Mouse (Mus musculus): ENCODE data around the gene Adarb2. TPM values are rescaled to one million over a fixed set of nuclear protein-coding genes. Genes with fewer than 3 reads are reported as not detected.

The Adarb2 gene
- polyA plus RNA-seq, 1 experiment = not detected

GRCm38 (mm10) chr13:8677174-8677573, 474.5 kb downstream of the Adarb2 start:
- H3K27ac ChIP-seq (ENCODE audit: control insufficient read depth, insufficient read depth, low read depth, low read length, poor library complexity) = no peak overlapping the region
- WGBS = 3% methylated on average over 5 of the region's 5 CpGs
- H3K4me3 ChIP-seq (replicated peaks; ENCODE audit: control insufficient read depth, low read depth, low read length) = no peak overlapping the region
- TF ChIP-seq CTCF (IDR thresholded peaks at IDR 0.05; ENCODE audit: control insufficient read depth, insufficient read depth, low read length) (no peak), POLR2A (IDR thresholded peaks at IDR 0.05; ENCODE audit: borderline replicate concordance, control insufficient read depth, low read depth, low read length) (no peak)
- no peaks in the 10 kb centered on the region for H3K4me1 ChIP-seq (ENCODE audit: control insufficient read depth, insufficient read depth, low read length)

DNA sequence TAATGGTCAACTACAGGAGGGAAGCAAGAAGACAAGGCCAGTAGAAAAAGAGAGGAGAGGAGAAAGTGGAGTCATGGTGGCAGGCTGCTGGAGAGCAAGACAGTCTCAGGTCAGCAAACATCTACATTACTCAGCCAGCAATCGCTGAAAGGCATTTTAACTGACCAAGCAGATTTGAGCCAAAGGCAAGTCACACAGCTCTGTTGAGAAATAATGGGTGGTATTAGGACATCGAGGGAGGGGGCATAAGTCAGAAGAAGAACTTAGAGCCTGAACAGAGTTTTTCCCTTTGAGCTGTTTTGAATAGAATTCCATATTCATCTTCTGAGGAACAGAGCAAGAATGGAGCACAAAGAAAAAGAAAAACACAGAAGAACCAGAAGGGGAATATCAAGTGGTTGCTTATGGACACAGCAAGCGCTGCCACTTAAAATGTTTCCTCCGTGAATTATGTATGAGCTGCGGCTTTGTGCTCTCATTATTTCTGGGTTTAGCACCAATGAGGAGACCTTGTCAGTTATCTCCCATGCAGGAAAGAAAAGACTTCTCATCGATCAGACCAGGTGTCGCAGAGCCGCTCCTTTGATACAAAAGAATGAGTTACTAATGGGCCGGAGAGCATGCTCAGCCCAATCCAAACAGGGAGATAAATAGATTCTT, 477.9 kb downstream of the Adarb2 start:
- TF ChIP-seq CTCF (IDR thresholded peaks at IDR 0.05; ENCODE audit: control insufficient read depth, insufficient read depth, low read length) = no peak
- TF ChIP-seq POLR2A (IDR thresholded peaks at IDR 0.05; ENCODE audit: borderline replicate concordance, control insufficient read depth, low read depth, low read length) = no peak
- no peaks in the 10 kb centered on the region for H3K4me1 ChIP-seq (ENCODE audit: control insufficient read depth, insufficient read depth, low read length)
- 86% methylated on average over 9 of the region's 9 CpGs for WGBS
- no peak overlapping the region for H3K4me3 ChIP-seq (replicated peaks; ENCODE audit: control insufficient read depth, low read depth, low read length)
- H3K27ac ChIP-seq (ENCODE audit: control insufficient read depth, insufficient read depth, low read depth, low read length, poor library complexity) = no peak overlapping the region

DNA sequence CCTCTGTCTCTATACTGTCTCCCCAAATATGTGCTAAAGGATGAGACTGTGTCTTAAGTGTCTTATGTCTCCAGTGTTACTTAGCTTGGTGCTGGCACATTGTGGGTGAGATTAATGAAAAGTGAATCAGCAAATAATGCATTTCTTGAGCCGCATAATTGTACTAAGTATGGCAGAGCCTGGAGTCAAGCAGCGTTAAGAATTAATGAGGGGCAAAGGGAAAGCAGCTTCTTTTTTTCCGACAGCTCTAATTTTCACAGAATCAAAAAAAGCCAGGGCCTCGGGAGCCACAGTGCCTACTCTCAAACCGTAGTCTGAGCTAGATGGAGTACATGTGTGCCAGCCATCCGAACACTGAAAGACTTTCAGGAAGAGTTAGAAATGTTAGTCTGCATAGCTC, 488.8 kb downstream of the Adarb2 start:
- H3K27ac ChIP-seq (ENCODE audit: control insufficient read depth, insufficient read depth, low read depth, low read length, poor library complexity) = no peak overlapping the region
- no peak overlapping the region for H3K4me3 ChIP-seq (replicated peaks; ENCODE audit: control insufficient read depth, low read depth, low read length)
- H3K4me1 ChIP-seq (ENCODE audit: control insufficient read depth, insufficient read depth, low read length) = no peaks in the 10 kb centered on the region
- TF ChIP-seq CTCF (IDR thresholded peaks at IDR 0.05; ENCODE audit: control insufficient read depth, insufficient read depth, low read length) (no peak), POLR2A (IDR thresholded peaks at IDR 0.05; ENCODE audit: borderline replicate concordance, control insufficient read depth, low read depth, low read length) (no peak)
- WGBS = 80% methylated on average over 6 of the region's 6 CpGs

- WGBS = 79% methylated on average over 9 of the region's 9 CpGs
- Histone ChIP-seq H3K27ac (ENCODE audit: control insufficient read depth, insufficient read depth, low read depth, low read length, poor library complexity) (no peak overlapping the region), H3K4me3 (replicated peaks; ENCODE audit: control insufficient read depth, low read depth, low read length) (no peak overlapping the region), H3K4me1 (ENCODE audit: control insufficient read depth, insufficient read depth, low read length) (no peaks in the 10 kb centered on the region)
- TF ChIP-seq CTCF (IDR thresholded peaks at IDR 0.05; ENCODE audit: control insufficient read depth, insufficient read depth, low read length) (no peak), POLR2A (IDR thresholded peaks at IDR 0.05; ENCODE audit: borderline replicate concordance, control insufficient read depth, low read depth, low read length) (no peak)
Measured at GRCm38 (mm10) chr13:8692787-8693186, 490.1 kb downstream of the Adarb2 start.

- no peak overlapping the region for H3K4me3 ChIP-seq (replicated peaks; ENCODE audit: control insufficient read depth, low read depth, low read length)
- H3K4me1 ChIP-seq (ENCODE audit: control insufficient read depth, insufficient read depth, low read length) = no peaks in the 10 kb centered on the region
- H3K27ac ChIP-seq (ENCODE audit: control insufficient read depth, insufficient read depth, low read depth, low read length, poor library complexity) = no peak overlapping the region
- WGBS = 74% methylated on average over 5 of the region's 5 CpGs
- no peak for TF ChIP-seq CTCF (IDR thresholded peaks at IDR 0.05; ENCODE audit: control insufficient read depth, insufficient read depth, low read length)
- TF ChIP-seq POLR2A (IDR thresholded peaks at IDR 0.05; ENCODE audit: borderline replicate concordance, control insufficient read depth, low read depth, low read length) = no peak
Measured at GRCm38 (mm10) chr13:8698451-8698850, 495.8 kb downstream of the Adarb2 start.

DNA sequence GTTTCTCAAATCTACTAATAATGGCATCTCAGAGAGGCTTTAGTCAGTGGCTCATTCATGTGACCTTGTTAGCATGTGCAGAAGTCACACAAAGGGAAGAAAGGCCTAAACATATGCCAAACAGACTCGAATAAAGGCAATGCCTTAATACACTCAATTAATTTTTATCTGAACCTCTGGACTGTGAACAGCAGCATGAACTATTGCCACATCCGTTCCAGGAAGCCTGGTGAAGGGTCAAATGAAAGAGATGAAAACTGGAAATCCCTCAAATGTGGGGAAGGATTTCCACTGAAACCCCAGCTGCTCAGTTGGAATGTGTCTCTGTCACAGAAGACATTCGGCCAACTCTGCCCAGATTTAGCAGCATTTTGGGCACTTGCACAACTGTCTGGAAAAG, 497.2 kb downstream of the Adarb2 start:
- H3K4me1 ChIP-seq (ENCODE audit: control insufficient read depth, insufficient read depth, low read length) = no peaks in the 10 kb centered on the region
- no peak overlapping the region for H3K4me3 ChIP-seq (replicated peaks; ENCODE audit: control insufficient read depth, low read depth, low read length)
- TF ChIP-seq POLR2A (IDR thresholded peaks at IDR 0.05; ENCODE audit: borderline replicate concordance, control insufficient read depth, low read depth, low read length) = no peak
- no peak for TF ChIP-seq CTCF (IDR thresholded peaks at IDR 0.05; ENCODE audit: control insufficient read depth, insufficient read depth, low read length)
- no peak overlapping the region for H3K27ac ChIP-seq (ENCODE audit: control insufficient read depth, insufficient read depth, low read depth, low read length, poor library complexity)
- WGBS = 67% methylated on average over 3 of the region's 3 CpGs

DNA sequence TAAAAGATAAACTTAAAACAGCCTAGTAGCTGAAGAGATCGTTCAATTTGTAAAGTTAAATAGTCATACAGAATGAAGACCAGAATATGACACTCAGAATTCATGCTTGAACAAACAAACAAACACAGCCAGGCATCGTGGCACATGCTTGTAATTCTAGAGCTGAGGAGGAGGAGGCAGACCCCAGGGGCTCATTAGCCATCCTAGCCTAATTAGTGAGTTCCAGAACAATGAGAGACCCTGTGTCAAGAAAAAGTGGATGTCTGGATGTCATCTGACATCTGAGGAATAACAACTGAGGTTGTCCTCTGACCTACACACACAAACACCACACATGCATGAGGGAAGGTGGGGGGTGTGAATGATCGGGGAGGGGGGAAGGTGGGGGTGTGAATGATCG, 498.3 kb downstream of the Adarb2 start:
- Histone ChIP-seq H3K4me3 (replicated peaks; ENCODE audit: control insufficient read depth, low read depth, low read length) (no peak overlapping the region), H3K27ac (ENCODE audit: control insufficient read depth, insufficient read depth, low read depth, low read length, poor library complexity) (no peak overlapping the region), H3K4me1 (ENCODE audit: control insufficient read depth, insufficient read depth, low read length) (no peaks in the 10 kb centered on the region)
- TF ChIP-seq CTCF (IDR thresholded peaks at IDR 0.05; ENCODE audit: control insufficient read depth, insufficient read depth, low read length) (no peak), POLR2A (IDR thresholded peaks at IDR 0.05; ENCODE audit: borderline replicate concordance, control insufficient read depth, low read depth, low read length) (no peak)
- WGBS = 66% methylated on average over 4 of the region's 4 CpGs

- no peak overlapping the region for H3K27ac ChIP-seq (ENCODE audit: control insufficient read depth, insufficient read depth, low read depth, low read length, poor library complexity)
- H3K4me1 ChIP-seq (ENCODE audit: control insufficient read depth, insufficient read depth, low read length) = no peaks in the 10 kb centered on the region
- H3K4me3 ChIP-seq (replicated peaks; ENCODE audit: control insufficient read depth, low read depth, low read length) = no peak overlapping the region
- WGBS = 78% methylated on average over 4 of the region's 4 CpGs
- TF ChIP-seq CTCF (IDR thresholded peaks at IDR 0.05; ENCODE audit: control insufficient read depth, insufficient read depth, low read length) (no peak), POLR2A (IDR thresholded peaks at IDR 0.05; ENCODE audit: borderline replicate concordance, control insufficient read depth, low read depth, low read length) (no peak)
Measured at GRCm38 (mm10) chr13:8705296-8705695, 502.6 kb downstream of the Adarb2 start.

DNA sequence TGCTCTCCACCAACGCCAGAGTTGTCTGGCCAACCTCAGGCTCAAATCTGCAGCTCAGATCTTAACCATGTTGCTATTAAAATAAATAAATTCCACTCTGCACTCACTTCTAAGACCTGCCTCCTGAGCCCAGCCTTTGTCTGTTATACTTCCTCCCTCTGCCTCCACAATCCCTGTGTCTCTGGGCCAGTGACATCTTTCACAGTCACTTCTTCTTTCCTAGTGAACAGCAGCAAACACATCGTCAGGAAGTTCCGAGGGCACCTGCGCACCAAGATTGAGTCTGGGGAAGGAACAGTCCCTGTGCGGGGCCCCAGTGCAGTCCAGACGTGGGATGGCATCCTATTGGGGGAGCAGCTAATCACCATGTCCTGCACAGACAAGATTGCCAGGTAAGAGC, 510.7 kb downstream of the Adarb2 start:
- TF ChIP-seq CTCF (IDR thresholded peaks at IDR 0.05; ENCODE audit: control insufficient read depth, insufficient read depth, low read length) (no peak), POLR2A (IDR thresholded peaks at IDR 0.05; ENCODE audit: borderline replicate concordance, control insufficient read depth, low read depth, low read length) (no peak)
- Histone ChIP-seq H3K27ac (ENCODE audit: control insufficient read depth, insufficient read depth, low read depth, low read length, poor library complexity) (no peak overlapping the region), H3K4me1 (ENCODE audit: control insufficient read depth, insufficient read depth, low read length) (no peaks in the 10 kb centered on the region), H3K4me3 (replicated peaks; ENCODE audit: control insufficient read depth, low read depth, low read length) (no peak overlapping the region)
- 8% methylated on average over 6 of the region's 6 CpGs for WGBS
